Mouse (Mus musculus) B cell, adult 2 months (primary cell): ENCODE results near the gene Slc16a12.
A peak's percentile ranks its signal among the peaks of the same experiment; 100 is the strongest.

Experiments used
- DNase-seq, 2 experiments: peaks; one replicate each; pipeline ENCODE4 v3.0.0; 2022

The Slc16a12 gene

GRCm38 (mm10) chr19:34726254-34726962, 20.7 kb downstream of the Slc16a12 start:
- DNase-seq: peak; percentile 27 to 31

DNA sequence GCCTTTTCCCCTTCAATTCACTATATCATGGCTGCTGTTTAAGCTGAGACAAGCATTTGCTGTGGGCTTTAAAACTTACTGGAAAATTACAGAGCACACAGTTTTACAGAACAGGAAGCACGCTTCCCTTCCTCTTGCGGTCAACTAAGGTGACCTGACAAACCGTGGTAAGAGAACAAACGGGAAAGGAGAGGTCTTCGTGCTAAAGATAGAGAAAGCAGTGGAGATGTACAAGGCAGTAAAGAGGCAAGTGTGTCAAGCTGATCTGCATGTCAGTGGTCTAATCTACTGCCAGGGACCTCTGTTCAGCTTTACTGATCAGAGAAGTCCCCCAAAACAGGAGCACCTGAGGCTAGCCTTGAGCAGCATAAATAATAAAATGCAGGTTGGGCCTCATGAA, 21.7 kb downstream of the Slc16a12 start:
- peak; percentile 18 to 19 for DNase-seq

GRCm38 (mm10) chr19:34724598-34724997, 22.5 kb downstream of the Slc16a12 start:
- DNase-seq: no peak

DNA sequence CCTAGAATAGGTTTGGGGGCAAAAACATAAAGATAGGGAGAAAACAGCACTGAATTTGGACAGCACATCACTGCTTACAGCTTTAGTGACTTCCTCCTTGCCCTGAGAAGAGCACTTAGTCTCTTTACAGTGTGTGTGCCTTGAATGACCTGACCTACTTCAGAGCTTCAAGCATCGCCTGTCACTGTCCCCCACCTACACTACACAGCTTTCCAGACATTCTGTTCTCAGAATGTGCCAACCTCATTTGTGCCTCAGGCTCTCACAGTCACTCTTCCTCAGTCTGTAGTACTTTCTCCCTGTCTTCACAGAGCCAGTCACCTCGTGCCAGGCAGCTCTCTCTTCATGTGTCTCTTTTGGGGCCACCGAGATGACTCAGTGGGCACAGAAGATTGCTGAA, 24.5 kb downstream of the Slc16a12 start:
- DNase-seq: no peak

- DNase-seq: no peak
These were observed 27.0 kb downstream of the Slc16a12 start for GRCm38 (mm10) chr19:34720130-34720529.

GRCm38 (mm10) chr19:34718963-34719362, 28.1 kb downstream of the Slc16a12 start:
- DNase-seq: no peak

GRCm38 (mm10) chr19:34718478-34718877, 28.6 kb downstream of the Slc16a12 start:
- DNase-seq: no peak

DNA sequence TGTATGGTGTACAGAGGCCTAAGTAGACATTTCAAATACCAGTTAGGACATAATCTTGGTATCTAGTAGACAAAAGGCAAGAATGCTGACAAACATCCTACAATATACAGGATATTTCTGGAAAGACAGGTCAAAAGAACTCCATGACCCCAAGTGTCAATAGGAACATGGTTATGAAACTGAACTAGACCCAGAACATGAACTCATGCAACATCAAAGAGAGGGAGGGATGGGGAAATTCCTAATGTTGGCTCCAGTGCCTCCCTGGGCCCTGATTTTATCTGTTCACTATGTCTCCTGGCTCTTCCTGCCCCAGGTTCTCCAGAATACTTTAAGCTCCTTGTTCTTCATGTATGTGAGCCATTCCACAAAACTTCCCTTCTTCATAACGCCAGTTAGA, 31.2 kb downstream of the Slc16a12 start:
- no peak for DNase-seq

DNA sequence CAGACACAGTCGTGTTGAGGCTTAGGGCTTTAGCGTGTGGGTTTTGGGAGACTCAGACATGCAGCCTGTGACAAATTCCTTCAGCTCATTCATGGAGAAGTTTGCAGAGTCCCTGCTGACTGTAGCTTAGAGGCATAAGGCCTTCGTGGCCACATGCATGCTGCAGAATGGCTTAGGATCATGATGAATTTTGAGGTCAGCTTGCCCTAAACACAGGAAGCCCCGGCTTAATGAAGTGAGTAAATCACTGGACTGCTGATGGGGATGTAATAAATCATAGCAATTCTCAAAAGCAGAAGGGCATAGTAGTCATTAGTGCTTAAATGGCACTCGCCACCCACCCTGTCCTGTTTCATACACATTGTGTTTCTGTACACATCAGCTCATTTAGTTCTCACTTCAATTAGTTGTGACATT, 32.8 kb downstream of the Slc16a12 start:
- no peak for DNase-seq

- no peak for DNase-seq
These were observed 35.0 kb downstream of the Slc16a12 start for GRCm38 (mm10) chr19:34712050-34712449.

GRCm38 (mm10) chr19:34708221-34708620, 38.9 kb downstream of the Slc16a12 start:
- DNase-seq: no peak

DNA sequence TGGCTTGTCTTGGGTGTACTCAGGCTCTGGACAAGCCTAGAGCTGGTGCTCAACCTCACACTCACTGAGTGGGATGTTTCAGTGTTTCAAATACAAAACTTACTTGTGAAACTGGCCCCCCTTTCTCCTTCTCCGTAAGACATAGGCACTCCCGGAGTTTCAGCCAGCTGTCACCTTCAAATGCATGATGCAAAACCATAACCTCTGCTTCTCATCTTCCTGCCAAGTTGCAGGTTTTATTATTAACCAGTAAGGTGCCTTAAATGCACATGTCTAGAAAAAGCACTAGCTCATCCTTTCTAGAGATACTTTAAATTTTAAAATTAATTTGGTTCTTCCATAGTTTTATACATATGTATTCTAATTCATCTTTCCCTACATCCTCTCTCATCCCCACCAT, 39.5 kb downstream of the Slc16a12 start:
- no peak for DNase-seq

DNA sequence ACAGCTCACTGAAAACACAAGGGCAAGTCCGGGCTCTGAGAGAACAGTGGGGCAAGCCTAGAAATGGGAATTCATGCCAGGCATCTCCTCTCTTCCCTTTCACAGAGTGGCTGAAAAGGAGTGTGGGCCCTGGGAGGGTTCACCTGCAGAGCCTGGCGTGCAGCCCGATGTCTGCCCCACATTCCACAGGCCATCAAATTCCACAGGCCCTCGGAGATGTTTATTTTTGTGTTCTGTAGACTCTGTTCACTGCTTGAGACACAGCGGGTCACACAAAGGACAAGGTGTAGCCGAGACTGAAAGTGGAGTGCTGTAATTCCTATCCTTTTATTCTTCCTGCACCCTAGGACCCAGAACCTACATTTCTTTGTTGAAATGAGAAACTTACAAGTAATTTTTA, 40.8 kb downstream of the Slc16a12 start:
- DNase-seq: no peak

DNA sequence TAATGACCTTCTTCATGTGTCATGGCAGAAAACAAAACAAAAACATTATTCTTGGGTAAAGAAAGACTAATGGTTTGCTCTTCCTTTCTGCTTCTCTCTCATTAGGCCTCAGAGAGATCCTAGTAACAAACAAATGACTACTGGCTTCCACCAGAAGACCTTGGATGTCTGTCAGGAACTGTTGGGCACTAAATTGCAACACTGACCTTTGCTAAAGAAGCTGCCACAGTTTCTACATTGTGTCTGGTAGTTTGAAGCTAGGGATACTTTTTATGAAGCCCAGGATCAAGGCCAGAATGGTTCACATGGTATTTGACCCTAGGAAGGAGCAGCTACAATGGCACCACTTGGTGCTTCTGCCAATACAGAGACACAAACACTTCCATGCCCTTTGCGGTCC, 41.9 kb downstream of the Slc16a12 start:
- DNase-seq: no peak

- no peak for DNase-seq
These were observed 47.8 kb downstream of the Slc16a12 start for GRCm38 (mm10) chr19:34699300-34699699.

- DNase-seq: no peak
These were observed 48.2 kb downstream of the Slc16a12 start for GRCm38 (mm10) chr19:34698852-34699251.

DNA sequence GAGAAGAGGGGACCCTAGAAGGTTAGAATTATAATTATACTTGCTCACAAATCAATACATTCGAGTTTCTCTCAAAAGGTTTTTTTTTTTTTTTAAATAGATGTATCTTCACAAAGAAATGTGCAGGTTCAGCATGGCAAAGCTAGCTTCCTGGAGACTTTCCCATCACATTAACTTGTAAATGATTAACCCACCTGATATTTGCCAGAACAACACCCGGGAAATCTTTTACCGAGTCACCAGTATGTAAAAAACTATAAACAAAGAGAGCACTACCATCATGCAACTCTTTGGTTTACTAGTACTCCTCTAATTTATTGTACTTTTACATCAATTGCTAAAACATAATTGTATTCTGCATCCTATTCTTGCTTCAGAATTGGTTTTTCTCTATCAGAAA, 48.7 kb downstream of the Slc16a12 start:
- DNase-seq: no peak

GRCm38 (mm10) chr19:34697461-34697860, 49.6 kb downstream of the Slc16a12 start:
- no peak for DNase-seq

GRCm38 (mm10) chr19:34696352-34696986, 50.6 kb downstream of the Slc16a12 start:
- DNase-seq: peak; percentile 24 to 26

- DNase-seq: no peak
These were observed 55.7 kb downstream of the Slc16a12 start for GRCm38 (mm10) chr19:34691402-34691801.

DNA sequence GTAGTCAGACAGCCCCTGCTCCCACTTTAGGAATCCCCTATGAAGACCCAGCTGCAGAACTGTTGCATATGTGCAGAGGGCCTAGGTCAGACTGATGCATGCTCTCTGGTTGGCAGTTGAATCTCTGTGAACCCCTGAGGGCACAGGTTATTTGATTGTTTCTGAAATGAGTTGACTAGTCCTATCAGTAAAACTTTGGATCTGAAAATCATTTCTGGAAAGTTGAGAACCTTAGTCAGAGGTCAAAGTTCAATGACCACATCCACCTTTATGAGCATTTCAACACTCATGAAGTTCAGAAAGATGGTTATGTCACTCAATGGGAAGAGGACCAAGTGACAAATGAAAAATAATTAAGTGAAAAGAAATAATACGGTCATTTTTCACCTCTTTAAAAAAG, 61.6 kb downstream of the Slc16a12 start:
- no peak for DNase-seq

DNA sequence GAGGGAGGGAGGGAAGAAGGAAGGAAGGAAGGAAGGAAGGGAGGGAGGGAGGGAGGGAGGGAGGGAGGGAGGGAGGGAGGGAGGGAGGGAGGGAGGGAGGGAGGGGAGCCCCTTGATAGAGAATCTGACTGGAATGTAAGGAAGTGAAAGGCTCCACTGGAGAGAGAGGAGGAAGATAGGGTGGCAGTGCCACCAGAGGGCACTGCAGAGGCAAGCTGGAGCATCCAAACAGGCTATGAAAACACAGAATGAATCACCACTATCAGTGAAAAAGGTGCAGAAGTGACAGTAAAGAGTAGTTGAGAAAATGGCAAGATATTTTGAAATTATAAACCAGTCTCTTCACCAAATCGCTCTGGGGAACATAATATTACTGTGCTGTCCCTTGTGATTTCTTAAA, 62.2 kb downstream of the Slc16a12 start:
- DNase-seq: peak; percentile 61 to 66

- DNase-seq: no peak
These were observed 68.7 kb downstream of the Slc16a12 start for GRCm38 (mm10) chr19:34678428-34678827.

DNA sequence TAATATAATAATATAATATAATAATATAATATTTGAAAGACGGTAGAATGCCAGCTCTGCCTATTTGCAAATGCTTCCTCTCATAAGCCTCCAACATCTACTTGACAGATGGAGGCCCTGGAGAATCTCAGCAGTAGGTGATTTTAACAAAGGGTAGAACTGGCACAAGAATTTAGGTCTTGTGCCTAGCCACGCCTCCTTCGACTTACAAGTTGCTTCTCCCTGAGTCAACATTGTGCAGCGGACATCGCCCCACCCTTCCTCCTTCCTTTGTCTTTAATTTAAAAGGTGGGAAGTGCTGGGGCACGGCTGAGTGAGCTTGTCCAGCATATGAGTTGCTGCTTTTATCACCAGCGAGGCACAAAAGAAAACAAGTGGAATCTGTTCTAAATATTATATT, 73.6 kb downstream of the Slc16a12 start:
- DNase-seq: no peak

- peak; percentile 73 to 78 for DNase-seq
These were observed 81.0 kb downstream of the Slc16a12 start for GRCm38 (mm10) chr19:34666127-34666526.
